Mouse (Mus musculus): ENCODE measurements around the gene Phyh. TPM values are rescaled to one million over a fixed set of nuclear protein-coding genes. Genes with fewer than 3 reads are reported as not detected.
"Not testable (repeated sequence)": the region's sequence is repeated elsewhere in the genome, so short reads cannot be mapped to it uniquely, and the experiment has no call there.

Phyh gene
- polyA plus RNA-seq, 1 experiment from 2014 or later, result 55.9 TPM

GRCm38 (mm10) chr2:4921019-4921418 lies 2.2 kb downstream of the Phyh start:
- Histone ChIP-seq H3K27ac (no peak overlapping the region), H3K9me3 (no peaks in the 10 kb centered on the region), H3K36me3 (peaks cover 4% of the 10 kb centered on the region; the same call in 1 of the 2 replicates), H3K9ac (no peak overlapping the region), H3K4me3 (no peak overlapping the region), H3K4me1 (peaks cover 12% of the 10 kb centered on the region), H3K27me3 (no peaks in the 10 kb centered on the region), H3K4me2 (replicated peaks) (no peak overlapping the region)
- no peak for ATAC-seq (ENCODE audit: insufficient number of reproducible peaks, insufficient read depth, low FRiP score, low TSS enrichment)
- WGBS, result 47% methylated on average over 5 of the region's 5 CpGs

DNA sequence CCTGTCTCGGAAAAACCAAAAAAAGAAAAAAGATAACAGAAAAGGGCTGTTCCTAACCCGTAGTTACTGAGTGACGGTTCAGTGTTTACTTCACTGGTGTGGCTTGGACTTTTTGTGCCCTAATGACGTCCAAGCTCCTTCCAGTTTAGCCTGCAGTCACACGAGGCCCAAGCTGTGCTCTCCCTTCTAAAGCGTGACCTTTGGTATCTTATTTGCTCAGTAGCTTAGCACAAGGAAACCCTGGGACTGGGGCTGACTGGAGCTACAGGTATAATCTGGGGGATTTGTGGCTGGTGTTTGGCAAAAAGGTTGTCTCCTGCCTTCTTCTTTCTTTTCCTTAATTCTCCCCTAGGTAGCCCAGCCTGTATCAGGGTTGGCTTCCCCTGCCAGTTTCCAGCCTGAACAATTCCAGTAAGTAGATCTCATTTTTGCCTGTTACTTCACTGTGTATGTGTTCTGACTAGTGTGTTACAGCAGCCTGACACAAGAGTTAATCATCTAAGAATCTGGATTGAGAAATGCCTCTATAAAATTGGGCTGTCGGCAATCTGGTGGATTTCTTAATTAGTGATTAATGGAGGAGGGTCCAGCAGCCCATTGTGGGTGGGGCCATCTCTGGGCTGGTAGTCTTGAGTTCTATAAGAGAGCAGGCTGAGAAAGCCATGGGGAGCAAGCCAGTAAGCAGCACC lies 3.8 kb downstream of the Phyh start:
- H3K4me3 ChIP-seq, result no peak overlapping the region
- H3K27ac ChIP-seq, result no peak overlapping the region
- no peak for ATAC-seq (ENCODE audit: insufficient number of reproducible peaks, insufficient read depth, low FRiP score, low TSS enrichment)
- H3K4me2 ChIP-seq (replicated peaks), result no peak overlapping the region
- H3K9ac ChIP-seq, result no peak overlapping the region
- 57% methylated on average over 7 of the region's 7 CpGs for WGBS
- peaks cover 4% of the 10 kb centered on the region; the same call in 1 of the 2 replicates for H3K4me1 ChIP-seq
- peaks cover 13% of the 10 kb centered on the region; the same call in 1 of the 2 replicates for H3K36me3 ChIP-seq
- no peaks in the 10 kb centered on the region for H3K27me3 ChIP-seq
- no peaks in the 10 kb centered on the region for H3K9me3 ChIP-seq

GRCm38 (mm10) chr2:4927391-4927790 lies 8.6 kb downstream of the Phyh start:
- Histone ChIP-seq H3K9me3 (no peaks in the 10 kb centered on the region), H3K4me2 (replicated peaks) (no peak overlapping the region), H3K4me3 (no peak overlapping the region), H3K27ac (no peak overlapping the region), H3K4me1 (no peaks in the 10 kb centered on the region), H3K9ac (no peak overlapping the region), H3K36me3 (peaks cover 19% of the 10 kb centered on the region), H3K27me3 (no peaks in the 10 kb centered on the region)
- no peak for ATAC-seq (ENCODE audit: insufficient number of reproducible peaks, insufficient read depth, low FRiP score, low TSS enrichment)
- 83% methylated on average over 3 of the region's 3 CpGs for WGBS

DNA sequence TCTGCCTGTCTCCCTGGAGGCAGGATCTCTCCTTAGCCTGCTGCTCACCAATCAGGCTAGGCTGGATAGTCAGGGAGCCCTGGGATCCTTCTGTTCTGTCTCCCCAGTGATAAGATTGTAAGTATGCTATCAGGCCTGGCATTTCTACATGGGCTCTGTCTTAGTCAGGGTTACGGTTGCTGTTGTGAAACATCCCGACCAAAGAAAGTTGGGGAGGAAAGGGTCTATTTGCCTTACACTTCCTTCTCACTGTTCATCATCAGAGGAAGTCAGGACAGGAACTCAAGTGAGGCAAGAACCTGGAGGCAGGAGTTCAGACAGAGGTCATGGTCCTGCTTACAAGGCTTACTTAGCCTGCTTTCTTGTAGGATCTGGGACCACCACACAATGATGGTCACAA lies 10.4 kb downstream of the Phyh start:
- no peak overlapping the region for H3K27ac ChIP-seq
- no peaks in the 10 kb centered on the region for H3K4me1 ChIP-seq
- no peak overlapping the region for H3K4me3 ChIP-seq
- WGBS, result 86% methylated on average over 2 of the region's 2 CpGs
- H3K36me3 ChIP-seq, result peaks cover 21% of the 10 kb centered on the region
- H3K9ac ChIP-seq, result no peak overlapping the region
- H3K4me2 ChIP-seq (replicated peaks), result no peak overlapping the region
- no peak for ATAC-seq (ENCODE audit: insufficient number of reproducible peaks, insufficient read depth, low FRiP score, low TSS enrichment)
- H3K9me3 ChIP-seq, result no peaks in the 10 kb centered on the region
- no peaks in the 10 kb centered on the region for H3K27me3 ChIP-seq

GRCm38 (mm10) chr2:4934516-4934915 lies 15.7 kb downstream of the Phyh start:
- ATAC-seq (ENCODE audit: insufficient number of reproducible peaks, insufficient read depth, low FRiP score, low TSS enrichment), result no peak
- Histone ChIP-seq H3K36me3 (peaks cover 21% of the 10 kb centered on the region), H3K4me3 (no peak overlapping the region), H3K4me1 (no peaks in the 10 kb centered on the region), H3K9ac (no peak overlapping the region), H3K27me3 (no peaks in the 10 kb centered on the region), H3K27ac (no peak overlapping the region), H3K4me2 (replicated peaks) (no peak overlapping the region), H3K9me3 (no peaks in the 10 kb centered on the region)
- 90% methylated on average over 9 of the region's 9 CpGs for WGBS

- no peak overlapping the region for H3K4me2 ChIP-seq (replicated peaks)
- no peak for ATAC-seq (ENCODE audit: insufficient number of reproducible peaks, insufficient read depth, low FRiP score, low TSS enrichment)
- no peak overlapping the region for H3K9ac ChIP-seq
- H3K9me3 ChIP-seq, result no peaks in the 10 kb centered on the region
- 92% methylated on average over 7 of the region's 7 CpGs for WGBS
- no peak overlapping the region for H3K4me3 ChIP-seq
- peaks cover 21% of the 10 kb centered on the region; the same call in 1 of the 2 replicates for H3K36me3 ChIP-seq
- no peaks in the 10 kb centered on the region for H3K27me3 ChIP-seq
- no peaks in the 10 kb centered on the region for H3K4me1 ChIP-seq
- H3K27ac ChIP-seq, result no peak overlapping the region
Measured at GRCm38 (mm10) chr2:4937931-4938330, 19.1 kb downstream of the Phyh start.

DNA sequence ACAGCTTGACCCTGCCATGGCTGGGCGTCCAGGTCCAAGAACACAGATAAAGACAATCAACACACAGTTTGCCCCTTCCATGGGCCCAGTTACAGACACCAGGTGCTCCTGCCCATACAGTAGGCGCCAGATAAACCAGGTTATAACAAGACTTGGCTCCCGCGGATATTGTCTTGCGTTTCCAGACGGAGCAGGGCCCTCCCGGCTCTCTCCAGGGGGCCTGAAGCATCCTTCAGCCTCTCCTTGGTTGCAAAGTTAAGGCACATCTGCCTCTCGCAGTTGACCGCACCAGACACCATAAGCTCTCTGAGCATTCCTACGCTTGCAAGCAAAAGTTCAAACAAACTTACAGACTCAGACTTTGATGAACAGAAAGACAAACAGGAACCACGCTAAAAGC lies 22.0 kb downstream of the Phyh start:
- no peak overlapping the region for H3K4me3 ChIP-seq
- peaks cover 19% of the 10 kb centered on the region; the same call in 1 of the 2 replicates for H3K36me3 ChIP-seq
- WGBS, result 89% methylated on average over 11 of the region's 11 CpGs
- H3K27me3 ChIP-seq, result no peaks in the 10 kb centered on the region
- peaks cover 5% of the 10 kb centered on the region; the same call in 1 of the 2 replicates for H3K9me3 ChIP-seq
- H3K9ac ChIP-seq, result no peak overlapping the region
- H3K4me1 ChIP-seq, result no peaks in the 10 kb centered on the region
- no peak overlapping the region for H3K27ac ChIP-seq
- H3K4me2 ChIP-seq (replicated peaks), result no peak overlapping the region
- no peak for ATAC-seq (ENCODE audit: insufficient number of reproducible peaks, insufficient read depth, low FRiP score, low TSS enrichment)

DNA sequence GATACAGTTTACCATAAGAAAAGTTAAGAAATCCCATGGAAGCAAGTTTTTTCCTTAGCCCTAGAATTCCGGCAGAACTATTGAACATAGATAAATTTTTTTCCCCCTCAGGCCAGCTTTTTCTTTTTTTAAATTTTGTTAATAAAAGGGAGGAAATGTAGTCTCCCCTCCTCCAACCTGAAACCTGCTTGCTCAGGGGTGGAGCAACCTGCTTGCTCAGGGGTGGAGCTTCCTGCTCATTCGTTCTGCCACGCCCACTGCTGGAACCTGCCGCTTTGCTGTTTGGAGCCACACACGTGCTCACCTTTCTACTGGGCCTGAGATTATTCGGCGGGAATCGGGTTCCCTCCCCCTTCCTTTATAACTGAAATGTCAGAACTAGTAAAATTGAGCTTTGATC lies 30.9 kb downstream of the Phyh start:
- not testable (repeated sequence) for H3K9ac ChIP-seq; H3K4me2 ChIP-seq (replicated peaks); H3K27me3 ChIP-seq; H3K4me1 ChIP-seq; H3K27ac ChIP-seq; H3K4me3 ChIP-seq; H3K36me3 ChIP-seq; H3K9me3 ChIP-seq; ATAC-seq (ENCODE audit: insufficient number of reproducible peaks, insufficient read depth, low FRiP score, low TSS enrichment)
- WGBS, result 74% methylated on average over 8 of the region's 8 CpGs

GRCm38 (mm10) chr2:4950986-4951385 lies 32.2 kb downstream of the Phyh start:
- no peak for ATAC-seq (ENCODE audit: insufficient number of reproducible peaks, insufficient read depth, low FRiP score, low TSS enrichment)
- Histone ChIP-seq H3K27me3 (no peaks in the 10 kb centered on the region), H3K4me3 (no peak overlapping the region), H3K4me1 (no peaks in the 10 kb centered on the region), H3K9me3 (peaks cover 9% of the 10 kb centered on the region), H3K36me3 (no peaks in the 10 kb centered on the region), H3K9ac (no peak overlapping the region), H3K4me2 (replicated peaks) (no peak overlapping the region), H3K27ac (no peak overlapping the region)
- 93% methylated on average over 2 of the region's 2 CpGs for WGBS

DNA sequence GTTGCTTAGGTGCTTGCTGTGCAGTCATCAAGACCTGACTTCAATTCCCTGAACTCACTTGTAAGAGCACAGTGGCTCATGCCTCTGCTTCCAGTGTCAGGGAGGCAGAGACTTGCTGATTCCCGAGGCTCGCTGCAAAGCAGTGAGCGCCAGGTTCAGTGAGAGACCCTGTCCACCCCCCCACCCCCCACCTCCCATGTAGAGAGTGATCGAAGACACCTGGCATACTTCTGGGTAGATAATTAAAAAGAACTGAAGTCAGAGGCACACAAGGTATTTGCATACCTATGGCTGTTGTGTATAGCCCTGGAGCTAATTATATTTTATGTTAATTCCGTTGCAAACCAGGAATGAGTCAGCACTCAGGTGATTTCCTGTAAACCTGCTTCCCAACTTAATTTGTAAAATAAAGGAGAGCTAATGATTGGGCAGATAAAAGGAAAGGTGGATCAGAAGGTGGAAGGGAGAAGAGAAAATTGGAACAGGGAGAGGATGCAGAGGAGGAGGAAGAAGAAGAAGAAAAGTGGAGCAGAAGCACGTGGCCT lies 35.5 kb downstream of the Phyh start:
- no peak for ATAC-seq (ENCODE audit: insufficient number of reproducible peaks, insufficient read depth, low FRiP score, low TSS enrichment)
- Histone ChIP-seq H3K9me3 (peaks cover 9% of the 10 kb centered on the region), H3K36me3 (no peaks in the 10 kb centered on the region), H3K9ac (no peak overlapping the region), H3K4me3 (no peak overlapping the region), H3K27me3 (no peaks in the 10 kb centered on the region), H3K27ac (no peak overlapping the region), H3K4me1 (no peaks in the 10 kb centered on the region), H3K4me2 (replicated peaks) (no peak overlapping the region)
- WGBS, result 79% methylated on average over 6 of the region's 6 CpGs

- WGBS, result 78% methylated on average over 12 of the region's 12 CpGs
- Histone ChIP-seq H3K27ac (no peak overlapping the region), H3K4me3 (no peak overlapping the region)
Measured at GRCm38 (mm10) chr2:4958039-4958438, 39.2 kb downstream of the Phyh start.

DNA sequence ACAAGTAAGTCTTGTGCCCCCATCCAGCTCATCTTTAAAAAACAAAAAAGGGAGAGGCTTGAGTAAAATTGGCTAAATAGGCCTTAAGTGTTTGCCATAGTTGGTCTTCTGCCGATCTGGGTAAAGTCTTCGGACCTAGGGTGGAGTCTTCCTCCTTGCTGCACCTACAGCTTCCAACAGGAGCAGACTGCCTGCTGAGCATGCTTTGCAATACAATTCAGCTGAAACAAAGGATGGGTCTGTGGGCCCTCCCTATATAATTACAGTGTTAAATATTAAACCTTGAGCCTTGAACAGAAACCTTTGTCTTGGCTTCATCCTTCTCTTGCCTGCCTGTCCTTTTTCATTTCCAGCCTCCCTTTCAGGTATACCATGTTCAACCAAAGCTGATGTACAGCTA lies 49.0 kb downstream of the Phyh start:
- no peak overlapping the region for H3K4me2 ChIP-seq (replicated peaks)
- H3K9me3 ChIP-seq, result no peaks in the 10 kb centered on the region
- ATAC-seq (ENCODE audit: insufficient number of reproducible peaks, insufficient read depth, low FRiP score, low TSS enrichment), result no peak
- no peak overlapping the region for H3K27ac ChIP-seq
- 100% methylated on average over 2 of the region's 2 CpGs for WGBS
- no peak overlapping the region for H3K4me3 ChIP-seq
- no peaks in the 10 kb centered on the region for H3K4me1 ChIP-seq
- H3K9ac ChIP-seq, result no peak overlapping the region
- no peaks in the 10 kb centered on the region for H3K36me3 ChIP-seq
- no peaks in the 10 kb centered on the region for H3K27me3 ChIP-seq

More at GRCm38 (mm10) chr2:4958039-4958438, 39.2 kb downstream of the Phyh start:
- Histone ChIP-seq H3K9ac (no peak overlapping the region), H3K4me2 (replicated peaks) (no peak overlapping the region), H3K9me3 (no peaks in the 10 kb centered on the region), H3K4me1 (no peaks in the 10 kb centered on the region), H3K36me3 (no peaks in the 10 kb centered on the region), H3K27me3 (no peaks in the 10 kb centered on the region)
- ATAC-seq (ENCODE audit: insufficient number of reproducible peaks, insufficient read depth, low FRiP score, low TSS enrichment), result no peak

All from embryonic facial prominence, embryonic 12.5 days (tissue).